Mouse (Mus musculus) testis, adult 2 months (tissue): Measurements from ENCODE around the gene Pbx3.

Source experiments
- CTCF ChIP-seq: fragments of 200-500 bp; IDR thresholded peaks from 2 replicates; pipeline ENCODE4 v1.5.1; 2012; ENCODE audit warnings: low read depth, mild to moderate bottlenecking, inconsistent platforms, low read length, moderate library complexity; ENCODE audit not compliant: control insufficient read depth, insufficient read depth, insufficient replicate concordance
- POLR2A ChIP-seq: fragments of 200-500 bp; IDR thresholded peaks from 2 replicates; pipeline ENCODE4 v1.6.1; 2012; ENCODE audit warnings: low read depth, mild to moderate bottlenecking, inconsistent platforms, low read length, moderate library complexity; ENCODE audit not compliant: control insufficient read depth

- TF ChIP-seq POLR2A (no peak), CTCF (no peak)
Measured at GRCm38 (mm10) chr2:34217596-34217995, 155.3 kb downstream of the Pbx3 start.
